Mouse (Mus musculus) liver, postnatal 0 days (tissue): ENCODE data around the gene Tmpo. TPM values are rescaled to one million over a fixed set of nuclear protein-coding genes. Genes with fewer than 3 reads are reported as not detected.

Experiments
- ATAC-seq: fragments of 200-750 bp; cut with Nextera tagmentation; 2 replicates; pipeline ENCODE4 v1.8.0; 2017; ENCODE audit warnings: mild to moderate bottlenecking, moderate library complexity
- DNase-seq: peaks from one replicate; pipeline ENCODE4 v3.0.0-alpha.2; 2016
- H3K27ac ChIP-seq: fragments of 300-500 bp; sonication (generic); 2 replicates; pipeline ENCODE4 v1.5.1; 2014; ENCODE audit warnings: antibody characterized with exemption, moderate library complexity, mild to moderate bottlenecking, low read depth
- H3K27me3 ChIP-seq: fragments of 300-500 bp; sonication (generic); 2 replicates; pipeline ENCODE4 v1.6.1; 2014; ENCODE audit warnings: low read length, control low read depth, mixed read lengths; ENCODE audit not compliant: insufficient read depth
- H3K36me3 ChIP-seq: fragments of 300-500 bp; sonication (generic); replicated peaks from 2 replicates; pipeline ENCODE4 v1.6.1; 2014; ENCODE audit warnings: mild to moderate bottlenecking, control low read depth, low read length, moderate library complexity, mixed read lengths; ENCODE audit not compliant: insufficient read depth
- H3K4me1 ChIP-seq: fragments of 300-500 bp; sonication (generic); 2 replicates; pipeline ENCODE4 v1.6.1; 2014; ENCODE audit warnings: antibody characterized with exemption, mild to moderate bottlenecking, control low read depth; ENCODE audit not compliant: insufficient read depth
- H3K4me2 ChIP-seq: fragments of 300-500 bp; sonication (generic); 2 replicates; pipeline ENCODE4 v1.6.1; 2014; ENCODE audit warnings: low read depth, mild to moderate bottlenecking, low read length, moderate library complexity, mixed read lengths
- H3K4me3 ChIP-seq: fragments of 300-500 bp; sonication (generic); 2 replicates; pipeline ENCODE4 v1.5.1; 2014; ENCODE audit warnings: low read depth, low read length
- H3K9ac ChIP-seq: fragments of 300-500 bp; sonication (generic); replicated peaks from 2 replicates; pipeline ENCODE4 v1.6.1; 2014; ENCODE audit warnings: mild to moderate bottlenecking, moderate library complexity
- H3K9me3 ChIP-seq: fragments of 300-500 bp; sonication (generic); 2 replicates; pipeline ENCODE4 v1.6.1; 2016; ENCODE audit warnings: mild to moderate bottlenecking, control low read depth, low read length, mixed read lengths
- CTCF ChIP-seq: sonication (generic); IDR thresholded peaks from 2 replicates; pipeline ENCODE4 v1.5.1; 2016; ENCODE audit warnings: antibody characterized with exemption, low read depth
- EP300 ChIP-seq: IDR thresholded peaks from 2 replicates; pipeline ENCODE4 v1.6.1; 2016; ENCODE audit warnings: antibody characterized with exemption, low read depth, mild to moderate bottlenecking
- WGBS: fragments of 180-500 bp; shearing (Covaris S2); extraction: QIAGEN DNeasy Blood & Tissue Kit; methylation state at CpG from one replicate; pipeline ENCODE4 v1.1.7; 2014; ENCODE audit not compliant: insufficient replicate concordance; 5-methylcytosine and 5-hydroxymethylcytosine counted together
- polyA plus RNA-seq: library from polyadenylated mRNA; unstranded; fragments of >200 nt; fragmentation: Nextera tagmentation; extraction: Ambion mirVana; gene quantifications from 2 replicates; pipeline ENCODE4 v1.2.1, GENCODE M21; 2015

The Tmpo gene
- polyA plus RNA-seq, 1 experiment from 2014 or later: 64.1 TPM

DNA sequence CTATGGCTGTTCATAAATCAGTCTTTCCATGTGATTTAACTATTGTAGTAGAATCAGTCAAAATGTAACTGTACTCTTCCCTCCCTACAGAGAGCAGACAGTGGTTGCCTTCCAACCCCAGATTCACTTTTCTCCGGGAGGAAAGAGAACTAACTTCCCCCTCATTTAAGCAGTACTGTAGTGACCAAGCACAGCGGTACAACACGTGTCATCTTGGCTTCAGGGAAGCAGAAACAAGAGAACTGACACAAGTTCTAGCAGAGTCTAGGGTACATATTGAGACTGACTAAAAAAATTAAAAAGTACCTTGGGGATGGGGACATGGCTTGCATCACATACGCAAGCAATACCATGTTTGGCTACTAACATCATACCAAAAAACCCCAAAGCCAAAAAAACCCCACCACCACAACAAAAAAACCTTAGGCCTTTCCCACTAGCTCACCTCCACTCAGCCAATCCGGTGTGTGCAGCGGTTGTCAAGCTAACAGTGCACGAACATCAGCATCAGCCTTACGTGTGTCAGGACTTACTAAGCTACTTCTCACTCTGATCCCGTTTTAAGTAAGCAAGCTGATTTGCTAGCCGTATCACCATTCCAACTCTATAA, 27.1 kb downstream of the Tmpo start:
- Histone ChIP-seq H3K4me2 (no peak overlapping the region), H3K9ac (no peak overlapping the region), H3K9me3 (no peaks in the 10 kb centered on the region), H3K27me3 (no peaks in the 10 kb centered on the region), H3K36me3 (peaks cover 93% of the 10 kb centered on the region), H3K4me3 (no peak overlapping the region), H3K4me1 (no peaks in the 10 kb centered on the region), H3K27ac (no peak overlapping the region)
- DNase-seq (no peak), ATAC-seq (no peak)
- no peak for TF ChIP-seq CTCF
- 87% methylated on average over 10 of the region's 10 CpGs for WGBS

DNA sequence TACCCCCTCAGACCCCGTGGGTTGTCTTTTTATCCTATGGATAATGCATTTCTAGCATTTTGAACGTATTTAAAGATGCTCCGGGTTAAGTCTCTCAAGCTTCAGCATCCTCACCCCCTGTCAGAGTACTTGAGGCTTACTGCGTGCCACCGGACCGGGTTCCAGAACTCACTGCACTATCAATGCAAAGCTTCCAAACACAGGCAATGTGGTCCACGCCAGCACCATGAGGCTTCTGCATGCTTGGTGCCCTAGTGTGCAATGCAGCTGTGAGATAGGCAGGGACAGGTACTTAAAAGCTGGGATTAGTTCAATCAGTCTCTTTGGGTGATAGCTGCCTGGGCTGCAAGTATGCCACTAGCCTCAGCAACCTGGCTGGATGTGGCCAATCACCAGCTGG, 35.7 kb downstream of the Tmpo start:
- H3K27ac ChIP-seq: no peak overlapping the region
- WGBS: 93% methylated on average over 7 of the region's 7 CpGs
- H3K4me2 ChIP-seq: no peak overlapping the region
- TF ChIP-seq CTCF: no peak
- H3K4me3 ChIP-seq: no peak overlapping the region
- no peak overlapping the region for H3K9ac ChIP-seq
- H3K4me1 ChIP-seq: no peaks in the 10 kb centered on the region
- H3K36me3 ChIP-seq: peaks cover 49% of the 10 kb centered on the region
- no peaks in the 10 kb centered on the region for H3K27me3 ChIP-seq
- DNase-seq: no peak
- ATAC-seq: no peak
- H3K9me3 ChIP-seq: no peaks in the 10 kb centered on the region

DNA sequence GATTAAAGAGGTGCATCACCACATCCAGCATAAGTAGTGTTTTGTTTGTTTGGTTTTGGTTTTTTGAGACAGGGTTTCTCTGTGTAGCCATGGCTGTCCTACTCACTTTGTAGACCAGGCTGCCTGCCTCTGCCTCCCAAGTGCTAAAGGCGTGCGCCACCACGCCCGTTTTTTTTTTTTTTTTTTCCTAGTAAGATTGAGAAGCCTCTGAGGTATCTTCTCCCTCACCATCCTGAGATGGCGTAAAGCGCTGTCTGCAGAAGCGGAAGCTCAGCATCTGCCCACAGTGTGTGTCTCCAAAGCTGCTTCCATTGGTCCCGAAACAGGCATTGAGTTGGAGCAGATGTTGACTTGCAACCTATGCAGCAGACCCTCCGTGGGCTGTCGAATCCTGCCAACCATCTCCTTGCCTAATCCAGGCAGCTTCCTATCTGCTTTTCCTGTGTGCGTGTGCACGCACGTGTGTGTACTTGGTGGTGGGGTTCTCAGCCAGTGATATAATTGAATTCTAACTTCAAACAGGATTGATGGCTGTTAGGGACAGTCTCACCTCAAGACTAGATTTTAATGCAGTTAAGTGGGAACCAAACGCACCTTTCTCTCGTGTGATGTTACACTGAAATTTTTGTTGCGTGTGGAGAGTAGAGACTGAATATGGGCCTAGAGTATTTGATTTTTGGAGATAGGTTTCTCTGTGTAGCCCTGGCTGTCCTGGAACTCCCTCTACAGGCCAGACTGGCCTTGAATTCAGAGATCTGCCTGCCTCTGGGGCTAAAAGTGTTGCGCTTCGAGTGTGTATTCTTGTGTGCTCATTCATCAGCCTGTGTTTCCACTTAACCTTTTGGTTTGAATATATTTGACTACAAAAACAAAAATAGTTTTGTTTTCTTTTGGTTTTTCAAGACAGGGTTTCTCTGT, 37.5 kb downstream of the Tmpo start:
- H3K9ac ChIP-seq: no peak overlapping the region
- H3K4me1 ChIP-seq: 0 out of 2 replicates have a peak, but pooled peaks cover under 1% of the 10 kb centered on the region
- no peak for TF ChIP-seq EP300
- TF ChIP-seq CTCF: peak; percentile 43
- H3K9me3 ChIP-seq: no peaks in the 10 kb centered on the region
- ATAC-seq (no peak), DNase-seq (no peak)
- peaks cover 31% of the 10 kb centered on the region for H3K36me3 ChIP-seq
- no peak overlapping the region for H3K4me3 ChIP-seq
- no peak overlapping the region for H3K4me2 ChIP-seq
- no peak overlapping the region for H3K27ac ChIP-seq
- no peaks in the 10 kb centered on the region for H3K27me3 ChIP-seq
- 59% methylated on average over 18 of the region's 18 CpGs for WGBS

DNA sequence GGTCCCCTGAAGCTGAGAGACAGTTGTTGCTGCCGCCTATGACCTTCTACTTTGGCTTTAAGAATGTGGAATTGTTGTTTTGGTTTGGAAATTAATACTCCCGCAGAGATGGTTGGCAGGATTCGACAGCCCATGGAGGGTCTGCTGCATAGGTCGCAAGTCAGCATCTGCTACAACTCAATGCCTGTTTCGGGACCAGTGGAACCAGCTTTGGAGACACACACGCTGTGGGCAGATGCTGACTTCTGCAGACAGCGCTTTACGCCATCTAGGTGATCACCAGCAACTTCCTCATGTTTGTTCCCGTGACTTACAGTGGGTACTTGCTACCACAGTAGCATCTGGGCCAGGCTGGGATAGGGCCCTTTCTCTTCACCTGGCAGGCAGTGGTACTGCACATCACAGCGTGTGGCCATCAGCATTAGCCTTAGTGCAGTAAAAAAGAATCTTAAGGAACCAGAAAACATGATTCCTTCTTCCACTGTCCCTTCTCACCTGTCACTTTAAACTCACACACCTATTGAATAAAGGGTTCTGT, 38.4 kb downstream of the Tmpo start:
- WGBS: 65% methylated on average over 10 of the region's 10 CpGs
- Histone ChIP-seq H3K9me3 (no peaks in the 10 kb centered on the region), H3K4me1 (0 out of 2 replicates have a peak, but pooled peaks cover 4% of the 10 kb centered on the region), H3K27ac (no peak overlapping the region), H3K4me3 (no peak overlapping the region), H3K4me2 (no peak overlapping the region), H3K27me3 (no peaks in the 10 kb centered on the region), H3K9ac (no peak overlapping the region), H3K36me3 (peaks cover 25% of the 10 kb centered on the region)
- DNase-seq: no peak
- TF ChIP-seq CTCF (no peak), EP300 (no peak)
- ATAC-seq: 0 out of 2 replicates have a peak, but pooled peaks have one; percentile 35

DNA sequence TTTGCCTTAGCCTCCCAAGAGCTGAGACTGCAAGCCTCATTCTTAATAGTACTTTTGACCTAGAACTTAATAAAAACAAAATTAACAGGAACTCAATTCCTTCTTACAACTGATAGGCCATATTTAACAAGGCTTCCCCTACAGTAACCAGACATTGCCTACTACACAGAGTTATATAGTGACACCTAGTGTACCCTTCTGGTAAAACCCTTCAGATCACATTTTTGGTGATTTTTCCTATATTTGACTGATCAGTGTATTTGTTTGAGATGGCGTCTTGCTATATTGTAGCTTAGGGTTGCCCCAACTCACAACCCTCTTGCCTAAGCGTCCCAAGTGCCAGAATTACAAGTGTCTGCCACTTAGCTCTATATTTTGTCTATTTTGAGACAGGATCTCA, 39.6 kb downstream of the Tmpo start:
- Histone ChIP-seq H3K27me3 (no peaks in the 10 kb centered on the region), H3K4me2 (no peak overlapping the region), H3K27ac (no peak overlapping the region), H3K4me3 (no peak overlapping the region), H3K9me3 (no peaks in the 10 kb centered on the region), H3K9ac (no peak overlapping the region), H3K36me3 (peaks cover 15% of the 10 kb centered on the region), H3K4me1 (0 out of 2 replicates have a peak, but pooled peaks cover 4% of the 10 kb centered on the region)
- no peak for DNase-seq
- TF ChIP-seq CTCF (peak; percentile 81), EP300 (no peak)
- 19% methylated on average over 2 of the region's 2 CpGs for WGBS
- ATAC-seq: peak; percentile 49; the same call in 1 of the 2 replicates

DNA sequence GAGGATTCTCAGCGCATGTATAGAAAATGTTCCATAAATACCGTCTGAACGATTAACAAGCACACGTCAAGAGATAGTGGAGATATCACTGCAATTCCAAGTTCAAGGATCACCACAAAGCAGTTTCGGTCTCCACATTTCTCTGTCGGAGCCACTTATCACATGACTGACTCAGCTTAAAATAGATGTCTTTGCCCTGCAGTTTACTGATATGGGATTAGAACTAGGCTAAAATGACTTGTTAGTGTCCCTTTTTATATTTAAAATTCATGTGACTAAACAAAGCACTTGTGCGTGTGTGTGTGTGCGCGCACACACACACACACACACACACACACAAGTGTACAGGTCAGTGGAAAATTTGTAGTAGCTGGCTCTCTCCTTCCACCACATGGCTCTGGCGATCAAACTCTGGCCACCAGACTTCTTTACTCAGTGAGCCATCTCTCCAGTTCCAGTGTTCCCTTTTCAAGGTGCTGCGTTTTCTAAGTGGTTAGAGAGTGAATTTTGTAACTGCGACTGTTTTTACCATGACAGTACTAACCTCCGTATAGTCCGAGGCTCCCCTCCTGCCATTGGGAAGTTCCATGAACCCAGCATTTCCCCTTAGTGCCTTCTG, 41.9 kb downstream of the Tmpo start:
- H3K4me2 ChIP-seq: no peak overlapping the region

More for the DNA sequence above, 41.9 kb downstream of the Tmpo start:
- no peaks in the 10 kb centered on the region for H3K9me3 ChIP-seq
- WGBS: 66% methylated on average over 14 of the region's 14 CpGs
- H3K4me3 ChIP-seq: no peak overlapping the region
- TF ChIP-seq CTCF (no peak), EP300 (no peak)
- ATAC-seq (no peak), DNase-seq (no peak)
- H3K36me3 ChIP-seq: no peaks in the 10 kb centered on the region
- no peaks in the 10 kb centered on the region for H3K27me3 ChIP-seq
- 0 out of 2 replicates have a peak, but pooled peaks cover 4% of the 10 kb centered on the region for H3K4me1 ChIP-seq
- no peak overlapping the region for H3K27ac ChIP-seq
- H3K9ac ChIP-seq: no peak overlapping the region
